Mouse (Mus musculus): ENCODE measurements at regions not wholly inside any gene's neighbourhood (a gene's known extent, or its start where the extent isn't known, plus 50 kb on each side); places are given as distances from the start of the nearest gene placed in this dataset.

GRCm38 (mm10) chr12:69451110-69451509, 78.9 kb upstream of the Gm9887 start:
- no peak for DNase-seq

- DNase-seq = no peak
Observed at GRCm38 (mm10) chr12:69447962-69448767, 75.9 kb upstream of the Gm9887 start.

GRCm38 (mm10) chr12:69447322-69447827, 75.1 kb upstream of the Gm9887 start:
- no peak for DNase-seq

- DNase-seq = no peak
Observed at GRCm38 (mm10) chr12:69446468-69447321, 74.4 kb upstream of the Gm9887 start.

- DNase-seq = no peak
Observed at GRCm38 (mm10) chr12:69446085-69446467, 73.8 kb upstream of the Gm9887 start.

- DNase-seq = no peak
Observed at GRCm38 (mm10) chr12:69442321-69442720, 70.1 kb upstream of the Gm9887 start.

- no peak for DNase-seq
Observed at GRCm38 (mm10) chr12:69441764-69442163, 69.5 kb upstream of the Gm9887 start.

GRCm38 (mm10) chr12:69438271-69438670, 66.0 kb upstream of the Gm9887 start:
- DNase-seq = no peak

GRCm38 (mm10) chr12:69436839-69437501, 64.7 kb upstream of the Gm9887 start:
- DNase-seq = no peak

- no peak for DNase-seq
Observed at GRCm38 (mm10) chr12:69434315-69434714, 62.1 kb upstream of the Gm9887 start.

GRCm38 (mm10) chr12:69432086-69432485, 59.8 kb upstream of the Gm9887 start:
- DNase-seq = no peak

GRCm38 (mm10) chr12:69428108-69428507, 55.9 kb upstream of the Gm9887 start:
- no peak for DNase-seq

- DNase-seq = no peak
Observed at GRCm38 (mm10) chr12:69425610-69426009, 53.4 kb upstream of the Gm9887 start.

- DNase-seq = no peak
Observed at GRCm38 (mm10) chr12:69424971-69425370, 52.7 kb upstream of the Gm9887 start.

All from cerebellum, adult 9-11 months (tissue).